Mouse (Mus musculus) heart, embryonic 16.5 days (tissue): Measurements from ENCODE around the gene Arid1b. TPM values are rescaled to one million over a fixed set of nuclear protein-coding genes. Genes with fewer than 3 reads are reported as not detected.

ENCODE experiments used
- ATAC-seq: fragments of 200-750 bp; cut with Nextera tagmentation; replicated peaks from 2 replicates; pipeline ENCODE4 v1.8.0; 2017; ENCODE audit warnings: moderate number of reproducible peaks; ENCODE audit not compliant: insufficient read depth, low FRiP score; ENCODE audit errors: extremely low read depth
- H3K27ac ChIP-seq: fragments of 300-500 bp; sonication (generic); 2 replicates; pipeline ENCODE4 v1.5.1; 2014; ENCODE audit warnings: mild to moderate bottlenecking, low read length, control low read depth, moderate library complexity
- H3K27me3 ChIP-seq: fragments of 300-500 bp; sonication (generic); 2 replicates; pipeline ENCODE4 v1.6.1; 2014; ENCODE audit warnings: low read length, mixed read lengths; ENCODE audit not compliant: control insufficient read depth, insufficient read depth
- H3K36me3 ChIP-seq: fragments of 300-500 bp; sonication (generic); 2 replicates; pipeline ENCODE4 v1.6.1; 2014; ENCODE audit not compliant: control insufficient read depth, insufficient read depth
- H3K4me1 ChIP-seq: fragments of 300-500 bp; sonication (generic); 2 replicates; pipeline ENCODE4 v1.6.1; 2014; ENCODE audit warnings: low read length, mixed read lengths; ENCODE audit not compliant: control insufficient read depth, insufficient read depth
- H3K4me2 ChIP-seq: fragments of 300-500 bp; sonication (generic); 2 replicates; pipeline ENCODE4 v1.6.1; 2014; ENCODE audit warnings: low read depth, mild to moderate bottlenecking, control low read depth, low read length
- H3K4me3 ChIP-seq: fragments of 300-500 bp; sonication (generic); 2 replicates; pipeline ENCODE4 v1.5.1; 2014; ENCODE audit warnings: mild to moderate bottlenecking, control low read depth, low read length
- H3K9ac ChIP-seq: fragments of 300-500 bp; sonication (generic); 2 replicates; pipeline ENCODE4 v1.6.1; 2014; ENCODE audit warnings: low read length, control low read depth
- H3K9me3 ChIP-seq: fragments of 300-500 bp; sonication (generic); replicated peaks from 2 replicates; pipeline ENCODE4 v1.6.1; 2016; ENCODE audit warnings: low read length; ENCODE audit not compliant: control insufficient read depth
- WGBS: fragments of 180-500 bp; shearing (Covaris S2); extraction: QIAGEN DNeasy Blood & Tissue Kit; methylation state at CpG from one replicate; pipeline ENCODE4 v1.1.7; 2014; 5-methylcytosine and 5-hydroxymethylcytosine counted together
- polyA plus RNA-seq: library from polyadenylated mRNA; unstranded; fragments of >200 nt; fragmentation: Nextera tagmentation; extraction: Ambion mirVana; gene quantifications from 2 replicates; pipeline ENCODE4 v1.2.1, GENCODE M21; 2015

The Arid1b gene
- polyA plus RNA-seq, 1 experiment from 2014 or later, result 7.1 TPM

DNA sequence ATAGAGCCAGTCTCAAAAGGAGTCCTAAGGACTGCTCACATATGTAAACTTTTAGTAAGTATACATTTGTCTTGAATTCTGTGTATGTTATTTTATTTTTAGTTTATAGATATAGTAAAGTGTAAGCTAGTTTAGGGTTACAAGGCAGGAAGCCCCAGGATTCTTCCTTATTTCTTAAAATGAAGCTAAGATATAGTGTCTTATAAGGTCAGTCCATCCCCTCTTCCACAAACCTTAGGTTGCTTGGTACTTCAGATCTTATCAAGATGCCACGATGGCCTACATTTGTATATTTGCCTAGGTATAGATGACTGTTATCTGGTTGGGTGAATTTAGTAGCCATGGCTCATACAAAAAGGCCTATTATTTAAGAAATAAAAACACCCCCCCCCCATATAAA lies 5.1 kb downstream of the Arid1b start:
- no peak overlapping the region for H3K4me2 ChIP-seq
- 57% methylated on average over 1 of the region's 1 CpGs for WGBS
- no peak overlapping the region for H3K27ac ChIP-seq
- H3K36me3 ChIP-seq, result no peaks in the 10 kb centered on the region
- H3K27me3 ChIP-seq, result no peaks in the 10 kb centered on the region
- no peak overlapping the region for H3K4me3 ChIP-seq
- no peaks in the 10 kb centered on the region for H3K9me3 ChIP-seq
- no peak for ATAC-seq
- peaks cover 47% of the 10 kb centered on the region for H3K4me1 ChIP-seq
- no peak overlapping the region for H3K9ac ChIP-seq

DNA sequence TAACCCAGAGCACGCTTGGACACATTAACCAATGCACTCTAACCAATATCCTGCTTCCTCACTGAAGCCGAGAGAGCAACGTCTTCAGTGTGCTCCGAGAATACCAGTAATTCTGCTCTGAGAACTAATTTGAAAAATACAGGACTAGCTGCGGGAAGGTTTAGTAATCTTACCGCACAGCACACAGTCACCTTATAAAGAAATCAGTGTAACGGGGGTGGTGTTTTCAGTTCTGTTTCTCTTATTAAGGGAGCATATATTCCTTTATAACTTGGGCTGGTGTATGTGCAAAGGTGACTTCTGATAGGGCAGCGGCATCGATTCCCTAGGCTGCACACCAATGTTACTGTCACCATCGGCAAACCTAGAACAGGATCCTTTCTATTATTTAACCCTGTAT lies 5.9 kb downstream of the Arid1b start:
- Histone ChIP-seq H3K4me3 (no peak overlapping the region), H3K4me2 (peak overlapping the region; percentile 26; the same call in 1 of the 2 replicates), H3K4me1 (peaks cover 54% of the 10 kb centered on the region), H3K9ac (no peak overlapping the region), H3K27ac (no peak overlapping the region), H3K9me3 (no peaks in the 10 kb centered on the region), H3K36me3 (no peaks in the 10 kb centered on the region), H3K27me3 (no peaks in the 10 kb centered on the region)
- ATAC-seq, result no peak
- WGBS, result 67% methylated on average over 10 of the region's 10 CpGs

- Histone ChIP-seq H3K4me2 (no peak overlapping the region), H3K36me3 (no peaks in the 10 kb centered on the region), H3K4me1 (peaks cover 61% of the 10 kb centered on the region), H3K9ac (no peak overlapping the region), H3K27ac (no peak overlapping the region), H3K4me3 (no peak overlapping the region), H3K9me3 (no peaks in the 10 kb centered on the region), H3K27me3 (no peaks in the 10 kb centered on the region)
- ATAC-seq, result no peak
- WGBS, result 67% methylated on average over 7 of the region's 7 CpGs
Measured at GRCm38 (mm10) chr17:5000871-5001270, 6.7 kb downstream of the Arid1b start.

GRCm38 (mm10) chr17:5001531-5002131 lies 7.5 kb downstream of the Arid1b start:
- H3K36me3 ChIP-seq, result no peaks in the 10 kb centered on the region
- no peak overlapping the region for H3K4me3 ChIP-seq
- 0 out of 2 replicates have a peak overlapping the region, but pooled peaks have one; percentile 6 for H3K27ac ChIP-seq
- H3K9me3 ChIP-seq, result no peaks in the 10 kb centered on the region
- H3K4me1 ChIP-seq, result peaks cover 65% of the 10 kb centered on the region
- no peak overlapping the region for H3K9ac ChIP-seq
- ATAC-seq, result no peak
- H3K4me2 ChIP-seq, result 0 out of 2 replicates have a peak overlapping the region, but pooled peaks have one; percentile 4
- 37% methylated on average over 9 of the region's 9 CpGs for WGBS
- no peaks in the 10 kb centered on the region for H3K27me3 ChIP-seq

- 51% methylated on average over 10 of the region's 10 CpGs for WGBS
- H3K27me3 ChIP-seq, result no peaks in the 10 kb centered on the region
- peak overlapping the region; percentile 45 for H3K4me2 ChIP-seq
- no peak overlapping the region for H3K4me3 ChIP-seq
- H3K4me1 ChIP-seq, result peaks cover 77% of the 10 kb centered on the region
- H3K36me3 ChIP-seq, result no peaks in the 10 kb centered on the region
- no peak overlapping the region; the same call in 1 of the 2 replicates for H3K9ac ChIP-seq
- H3K27ac ChIP-seq, result no peak overlapping the region
- no peak for ATAC-seq
- H3K9me3 ChIP-seq, result no peaks in the 10 kb centered on the region
Measured at GRCm38 (mm10) chr17:5002937-5003508, 8.9 kb downstream of the Arid1b start.

DNA sequence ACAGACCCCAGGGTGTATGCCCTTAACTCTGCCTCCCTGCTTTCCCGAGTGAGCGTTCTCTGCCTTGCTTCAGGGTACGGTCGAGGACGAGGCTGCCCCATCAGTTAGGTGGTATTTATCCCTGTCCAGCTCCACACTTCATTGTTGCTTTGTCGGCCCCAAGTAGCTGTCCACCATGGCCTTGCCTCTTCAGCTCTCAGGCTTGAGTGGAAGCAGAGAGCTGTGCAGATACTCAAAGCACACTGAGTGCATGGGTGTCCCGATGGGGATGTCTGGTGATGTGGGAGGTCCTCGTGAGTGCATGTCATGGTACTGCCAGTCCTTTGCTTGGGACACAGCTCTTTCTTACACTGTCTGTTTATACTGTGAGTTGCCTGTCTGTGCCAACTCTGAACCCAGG lies 10.1 kb downstream of the Arid1b start:
- Histone ChIP-seq H3K9me3 (no peaks in the 10 kb centered on the region), H3K27me3 (no peaks in the 10 kb centered on the region), H3K4me1 (peaks cover 88% of the 10 kb centered on the region), H3K27ac (no peak overlapping the region), H3K9ac (no peak overlapping the region), H3K36me3 (no peaks in the 10 kb centered on the region), H3K4me3 (no peak overlapping the region), H3K4me2 (no peak overlapping the region)
- 54% methylated on average over 8 of the region's 8 CpGs for WGBS
- ATAC-seq, result no peak

- no peaks in the 10 kb centered on the region for H3K9me3 ChIP-seq
- no peak for ATAC-seq
- peaks cover 91% of the 10 kb centered on the region for H3K4me1 ChIP-seq
- H3K36me3 ChIP-seq, result no peaks in the 10 kb centered on the region
- H3K9ac ChIP-seq, result no peak overlapping the region
- no peak overlapping the region for H3K4me2 ChIP-seq
- WGBS, result 68% methylated on average over 5 of the region's 5 CpGs
- no peak overlapping the region for H3K4me3 ChIP-seq
- no peak overlapping the region for H3K27ac ChIP-seq
- no peaks in the 10 kb centered on the region for H3K27me3 ChIP-seq
Measured at GRCm38 (mm10) chr17:5004706-5005105, 10.6 kb downstream of the Arid1b start.

- H3K27me3 ChIP-seq, result no peaks in the 10 kb centered on the region
- H3K9ac ChIP-seq, result no peak overlapping the region; the same call in 1 of the 2 replicates
- no peak overlapping the region for H3K4me2 ChIP-seq
- ATAC-seq, result no peak
- H3K4me3 ChIP-seq, result no peak overlapping the region
- H3K9me3 ChIP-seq, result no peaks in the 10 kb centered on the region
- peaks cover 91% of the 10 kb centered on the region for H3K4me1 ChIP-seq
- H3K27ac ChIP-seq, result no peak overlapping the region
- H3K36me3 ChIP-seq, result no peaks in the 10 kb centered on the region
- 68% methylated on average over 3 of the region's 3 CpGs for WGBS
Measured at GRCm38 (mm10) chr17:5005285-5005684, 11.2 kb downstream of the Arid1b start.

GRCm38 (mm10) chr17:5007156-5007658 lies 13.1 kb downstream of the Arid1b start:
- peak overlapping the region; percentile 38 for H3K4me3 ChIP-seq
- ATAC-seq, result peak; percentile 30
- no peaks in the 10 kb centered on the region for H3K27me3 ChIP-seq
- H3K9me3 ChIP-seq, result no peaks in the 10 kb centered on the region
- no peaks in the 10 kb centered on the region for H3K36me3 ChIP-seq
- H3K4me2 ChIP-seq, result peak overlapping the region; percentile 58
- peak overlapping the region; percentile 19; the same call in 1 of the 2 replicates for H3K27ac ChIP-seq
- 10% methylated on average over 15 of the region's 15 CpGs for WGBS
- peaks cover 86% of the 10 kb centered on the region for H3K4me1 ChIP-seq
- peak overlapping the region; percentile 46; the same call in 1 of the 2 replicates for H3K9ac ChIP-seq
